Mouse (Mus musculus) kidney, adult 2 months (tissue): ENCODE data around the gene Dbn1. TPM values are rescaled to one million over a fixed set of nuclear protein-coding genes. Genes with fewer than 3 reads are reported as not detected.
A peak's percentile ranks its signal among the peaks of the same experiment; 100 is the strongest.

Source experiments
- DNase-seq: peaks from one replicate; pipeline ENCODE4 v3.0.0; 2021
- H3K27ac ChIP-seq: fragments of 200-500 bp; 2 replicates; pipeline ENCODE4 v1.5.1; 2012; ENCODE audit warnings: low read depth, low read length, control low read depth, inconsistent platforms; ENCODE audit not compliant: insufficient read depth
- H3K27me3 ChIP-seq: fragments of 200-500 bp; replicated peaks from 2 replicates; pipeline ENCODE4 v1.6.1; 2012; ENCODE audit warnings: mild to moderate bottlenecking, moderate library complexity, low read length, inconsistent platforms; ENCODE audit not compliant: control insufficient read depth, insufficient read depth
- H3K36me3 ChIP-seq: fragments of 200-500 bp; 2 replicates; pipeline ENCODE4 v1.6.1; 2012; ENCODE audit warnings: mild to moderate bottlenecking, moderate library complexity, low read length, inconsistent platforms; ENCODE audit not compliant: control insufficient read depth, insufficient read depth
- H3K4me1 ChIP-seq: fragments of 200-500 bp; 2 replicates; pipeline ENCODE4 v1.6.1; 2011; ENCODE audit warnings: low read length; ENCODE audit not compliant: control insufficient read depth, insufficient read depth
- H3K4me3 ChIP-seq: fragments of 200-500 bp; 2 replicates; pipeline ENCODE4 v1.5.1; 2011; ENCODE audit warnings: mild to moderate bottlenecking, low read depth, low read length, control low read depth; ENCODE audit not compliant: insufficient read depth
- CTCF ChIP-seq: fragments of 200-500 bp; conservative IDR thresholded peaks from 2 replicates; pipeline ENCODE4 v1.5.1; 2011; ENCODE audit warnings: low read depth, mild to moderate bottlenecking, control low read depth, low read length, moderate library complexity, mixed read lengths; ENCODE audit not compliant: insufficient read depth, insufficient read length
- POLR2A ChIP-seq: fragments of 200-500 bp; IDR thresholded peaks from one replicate; pipeline ENCODE4 v1.6.1; 2011; ENCODE audit warnings: low read depth, low read length, control low read depth
- WGBS: fragments of 180-500 bp; shearing (Covaris S2); methylation state at CpG from one replicate; pipeline ENCODE4 v1.1.7; 2018; 5-methylcytosine and 5-hydroxymethylcytosine counted together
- polyA plus RNA-seq: library from polyadenylated mRNA; depleted of rRNA; stranded (reverse); fragments of >200 nt; gene quantifications from 2 replicates; pipeline ENCODE4 v1.2.3, GENCODE M21; 2012

Dbn1 gene
- polyA plus RNA-seq, 1 experiment = 16.9 TPM

GRCm38 (mm10) chr13:55527212-55527611 lies 39.3 kb upstream of the Dbn1 start:
- Histone ChIP-seq H3K4me3 (no peak overlapping the region), H3K4me1 (no peaks in the 10 kb centered on the region), H3K36me3 (no peaks in the 10 kb centered on the region), H3K27ac (no peak overlapping the region), H3K27me3 (no peaks in the 10 kb centered on the region)
- no peak for TF ChIP-seq POLR2A
- TF ChIP-seq CTCF = no peak
- WGBS = 76% methylated on average over 16 of the region's 16 CpGs
- DNase-seq = no peak

- 76% methylated on average over 16 of the region's 16 CpGs for WGBS
- H3K27me3 ChIP-seq = no peaks in the 10 kb centered on the region
- H3K4me3 ChIP-seq = no peak overlapping the region
- no peak for DNase-seq
- TF ChIP-seq CTCF (no peak), POLR2A (no peak)
- H3K27ac ChIP-seq = no peak overlapping the region
- H3K36me3 ChIP-seq = no peaks in the 10 kb centered on the region
- no peaks in the 10 kb centered on the region for H3K4me1 ChIP-seq
Observed at GRCm38 (mm10) chr13:55525733-55526553, 38.0 kb upstream of the Dbn1 start.

GRCm38 (mm10) chr13:55523951-55524600 lies 36.2 kb upstream of the Dbn1 start:
- 88% methylated on average over 23 of the region's 23 CpGs for WGBS
- H3K4me1 ChIP-seq = no peaks in the 10 kb centered on the region
- TF ChIP-seq CTCF (no peak), POLR2A (no peak)
- H3K27ac ChIP-seq = no peak overlapping the region
- no peaks in the 10 kb centered on the region for H3K36me3 ChIP-seq
- no peak overlapping the region for H3K4me3 ChIP-seq
- DNase-seq = no peak
- no peaks in the 10 kb centered on the region for H3K27me3 ChIP-seq

DNA sequence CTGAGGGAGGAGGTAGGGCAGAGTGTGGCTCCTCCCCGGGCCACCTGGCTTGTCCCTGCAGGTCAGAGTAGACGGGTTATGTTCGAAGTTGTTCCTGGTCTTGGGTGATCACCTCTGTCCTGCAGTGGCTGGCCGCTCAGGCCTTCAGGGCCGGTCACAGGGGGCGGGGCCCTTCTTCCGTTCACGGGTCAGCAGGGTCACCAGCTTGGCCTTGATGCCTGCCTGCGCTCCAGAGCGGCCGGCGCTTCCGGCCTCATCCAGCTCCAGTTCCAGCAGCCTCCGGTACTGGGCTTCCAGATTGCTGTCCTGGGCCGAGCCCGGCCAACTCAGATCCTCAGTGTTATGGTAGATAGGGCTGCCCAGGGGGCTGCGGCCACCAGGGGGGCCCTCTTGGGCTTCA lies 35.4 kb upstream of the Dbn1 start:
- no peaks in the 10 kb centered on the region for H3K27me3 ChIP-seq
- H3K4me3 ChIP-seq = no peak overlapping the region
- TF ChIP-seq POLR2A = no peak
- TF ChIP-seq CTCF = no peak
- no peaks in the 10 kb centered on the region for H3K36me3 ChIP-seq
- DNase-seq = peak; percentile 78
- WGBS = 35% methylated on average over 17 of the region's 17 CpGs
- no peak overlapping the region for H3K27ac ChIP-seq
- H3K4me1 ChIP-seq = no peaks in the 10 kb centered on the region

- 64% methylated on average over 8 of the region's 8 CpGs for WGBS
- Histone ChIP-seq H3K4me1 (no peaks in the 10 kb centered on the region), H3K27ac (peak overlapping the region; percentile 19; the same call in 1 of the 2 replicates), H3K36me3 (no peaks in the 10 kb centered on the region), H3K4me3 (no peak overlapping the region), H3K27me3 (no peaks in the 10 kb centered on the region)
- DNase-seq = no peak
- TF ChIP-seq CTCF = no peak
- TF ChIP-seq POLR2A = no peak
Observed at GRCm38 (mm10) chr13:55522730-55523129, 34.8 kb upstream of the Dbn1 start.

DNA sequence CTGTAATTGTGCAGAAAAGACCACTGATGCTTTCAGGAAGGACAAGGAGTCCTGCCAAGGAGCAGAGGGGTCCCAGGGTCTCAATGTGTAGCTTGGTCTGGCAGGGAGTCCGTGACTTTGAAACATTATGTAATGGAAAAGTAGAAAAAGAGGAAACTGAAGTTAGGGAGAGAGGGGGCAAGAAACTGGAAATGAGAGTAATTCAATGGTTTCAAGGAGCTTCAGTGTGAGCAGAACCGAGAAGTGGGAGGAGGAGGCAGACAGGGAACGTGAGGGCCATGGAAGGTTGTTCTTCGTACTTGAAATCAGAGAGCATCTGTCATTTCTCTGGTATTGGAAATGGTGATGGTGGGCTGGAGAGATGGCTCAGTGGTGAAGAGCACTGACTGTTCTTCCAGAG lies 31.7 kb upstream of the Dbn1 start:
- WGBS = 67% methylated on average over 4 of the region's 4 CpGs
- Histone ChIP-seq H3K36me3 (no peaks in the 10 kb centered on the region), H3K27me3 (no peaks in the 10 kb centered on the region)

DNA sequence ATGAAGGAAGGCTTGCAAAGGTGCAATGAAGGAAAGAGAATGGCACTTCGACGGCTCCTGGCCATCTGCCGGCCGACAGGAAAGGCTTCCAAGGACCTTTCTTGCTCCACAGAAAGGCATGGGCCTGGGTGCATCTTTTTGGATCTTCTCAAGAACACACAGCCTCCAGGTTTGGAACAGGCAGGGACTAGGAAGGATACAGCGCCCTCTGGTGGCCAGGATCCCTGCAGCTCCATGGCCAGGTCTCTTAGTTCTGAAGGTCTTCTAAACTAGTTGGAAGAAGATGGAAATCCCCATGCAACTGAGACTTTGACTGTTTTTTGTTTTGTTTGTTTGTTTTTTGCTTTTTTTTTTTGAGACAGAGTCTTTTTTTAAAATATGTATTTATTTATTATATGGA lies 29.0 kb upstream of the Dbn1 start:
- Histone ChIP-seq H3K4me1 (no peaks in the 10 kb centered on the region), H3K27me3 (no peaks in the 10 kb centered on the region), H3K27ac (no peak overlapping the region), H3K36me3 (no peaks in the 10 kb centered on the region), H3K4me3 (no peak overlapping the region)
- 1% methylated on average over 5 of the region's 5 CpGs for WGBS
- no peak for TF ChIP-seq POLR2A
- TF ChIP-seq CTCF = peak; percentile 92
- DNase-seq = peak; percentile 87

More for the DNA sequence above, 31.7 kb upstream of the Dbn1 start:
- TF ChIP-seq POLR2A (no peak), CTCF (no peak)
- Histone ChIP-seq H3K27ac (no peak overlapping the region), H3K4me3 (no peak overlapping the region), H3K4me1 (no peaks in the 10 kb centered on the region)
- no peak for DNase-seq
